Mouse (Mus musculus) midbrain, embryonic 14.5 days (tissue): Measurements from ENCODE around the gene Gm20388. TPM values are rescaled to one million over a fixed set of nuclear protein-coding genes. Genes with fewer than 3 reads are reported as not detected.

Experiments
- ATAC-seq: fragments of 200-750 bp; cut with Nextera tagmentation; 2 replicates; pipeline ENCODE4 v1.8.0; 2017; ENCODE audit warnings: moderate number of reproducible peaks, moderate library complexity; ENCODE audit not compliant: low FRiP score, low TSS enrichment
- DNase-seq: peaks from one replicate; pipeline ENCODE4 v3.0.0-alpha.2; 2015
- H3K27ac ChIP-seq: fragments of 300-500 bp; sonication (generic); replicated peaks from 2 replicates; pipeline ENCODE4 v1.5.1; 2014; ENCODE audit warnings: mild to moderate bottlenecking, low read depth, low read length, moderate library complexity
- H3K27me3 ChIP-seq: fragments of 300-500 bp; sonication (generic); 2 replicates; pipeline ENCODE4 v1.6.1; 2014; ENCODE audit warnings: low read length, control low read depth, mixed read lengths; ENCODE audit not compliant: control insufficient read depth, insufficient read depth
- H3K36me3 ChIP-seq: fragments of 300-500 bp; sonication (generic); 2 replicates; pipeline ENCODE4 v1.6.1; 2014; ENCODE audit warnings: low read length, control low read depth; ENCODE audit not compliant: control insufficient read depth, insufficient read depth
- H3K4me1 ChIP-seq: fragments of 300-500 bp; sonication (generic); 2 replicates; pipeline ENCODE4 v1.6.1; 2014; ENCODE audit warnings: mild to moderate bottlenecking, antibody characterized with exemption, low read length, control low read depth; ENCODE audit not compliant: control insufficient read depth, insufficient read depth
- H3K4me2 ChIP-seq: fragments of 300-500 bp; sonication (generic); 2 replicates; pipeline ENCODE4 v1.6.1; 2014; ENCODE audit warnings: mild to moderate bottlenecking, low read length, moderate library complexity
- H3K4me3 ChIP-seq: fragments of 300-500 bp; sonication (generic); replicated peaks from 2 replicates; pipeline ENCODE4 v1.5.1; 2014; ENCODE audit warnings: low read depth, low read length
- H3K9ac ChIP-seq: fragments of 300-500 bp; sonication (generic); replicated peaks from 2 replicates; pipeline ENCODE4 v1.6.1; 2014; ENCODE audit warnings: mild to moderate bottlenecking, low read length, moderate library complexity
- H3K9me3 ChIP-seq: fragments of 300-500 bp; sonication (generic); 2 replicates; pipeline ENCODE4 v1.6.1; 2016; ENCODE audit warnings: low read length, control low read depth, mixed read lengths; ENCODE audit not compliant: control insufficient read depth
- WGBS: fragments of 180-500 bp; shearing (Covaris S2); extraction: QIAGEN DNeasy Blood & Tissue Kit; methylation state at CpG from one replicate; pipeline ENCODE4 v1.1.7; 2014; 5-methylcytosine and 5-hydroxymethylcytosine counted together
- polyA plus RNA-seq: library from polyadenylated mRNA; unstranded; fragments of >200 nt; fragmentation: Nextera tagmentation; extraction: Ambion mirVana; gene quantifications from 2 replicates; pipeline ENCODE4 v1.2.1, GENCODE M21; 2014

The Gm20388 gene
- polyA plus RNA-seq, 1 experiment from 2014 or later = 4.1 TPM

DNA sequence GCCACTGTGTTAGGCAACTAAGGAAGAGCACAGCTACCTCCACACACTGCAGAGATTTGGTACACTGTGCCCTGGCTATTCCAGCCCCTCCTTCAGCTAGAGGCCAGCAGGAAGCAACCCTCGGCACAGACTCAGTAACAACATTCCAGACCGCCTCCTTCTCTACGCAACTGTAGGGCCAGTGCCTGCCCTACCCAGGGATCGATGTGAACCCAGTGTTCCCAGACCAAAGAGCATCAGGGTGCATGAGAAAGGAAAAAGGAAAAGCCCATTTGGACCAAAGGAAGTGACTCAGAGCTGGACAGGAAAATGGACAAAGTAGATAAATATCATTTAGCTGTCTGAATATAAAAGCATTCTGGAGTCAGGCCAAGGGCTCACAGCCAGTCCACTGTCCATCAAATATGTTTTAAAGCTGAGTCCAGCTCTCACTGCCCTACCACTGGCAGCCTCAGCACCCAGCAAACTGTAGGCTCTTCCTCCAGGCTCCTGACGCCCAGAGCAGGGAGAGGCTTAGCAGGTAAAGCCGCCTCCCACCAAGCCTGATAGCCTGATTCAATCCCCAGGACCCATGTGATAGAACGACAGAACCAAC is 1708.9 kb downstream of the Gm20388 start:
- no peak overlapping the region for H3K4me3 ChIP-seq
- 0 out of 2 replicates have a peak overlapping the region, but pooled peaks have one; percentile 6 for H3K27ac ChIP-seq
- ATAC-seq = no peak
- H3K4me1 ChIP-seq = peaks cover 3% of the 10 kb centered on the region; the same call in 1 of the 2 replicates
- H3K4me2 ChIP-seq = no peak overlapping the region
- H3K36me3 ChIP-seq = peaks cover 28% of the 10 kb centered on the region
- H3K27me3 ChIP-seq = no peaks in the 10 kb centered on the region
- WGBS = 79% methylated on average over 7 of the region's 7 CpGs
- no peak for DNase-seq
- no peaks in the 10 kb centered on the region for H3K9me3 ChIP-seq
- H3K9ac ChIP-seq = no peak overlapping the region

DNA sequence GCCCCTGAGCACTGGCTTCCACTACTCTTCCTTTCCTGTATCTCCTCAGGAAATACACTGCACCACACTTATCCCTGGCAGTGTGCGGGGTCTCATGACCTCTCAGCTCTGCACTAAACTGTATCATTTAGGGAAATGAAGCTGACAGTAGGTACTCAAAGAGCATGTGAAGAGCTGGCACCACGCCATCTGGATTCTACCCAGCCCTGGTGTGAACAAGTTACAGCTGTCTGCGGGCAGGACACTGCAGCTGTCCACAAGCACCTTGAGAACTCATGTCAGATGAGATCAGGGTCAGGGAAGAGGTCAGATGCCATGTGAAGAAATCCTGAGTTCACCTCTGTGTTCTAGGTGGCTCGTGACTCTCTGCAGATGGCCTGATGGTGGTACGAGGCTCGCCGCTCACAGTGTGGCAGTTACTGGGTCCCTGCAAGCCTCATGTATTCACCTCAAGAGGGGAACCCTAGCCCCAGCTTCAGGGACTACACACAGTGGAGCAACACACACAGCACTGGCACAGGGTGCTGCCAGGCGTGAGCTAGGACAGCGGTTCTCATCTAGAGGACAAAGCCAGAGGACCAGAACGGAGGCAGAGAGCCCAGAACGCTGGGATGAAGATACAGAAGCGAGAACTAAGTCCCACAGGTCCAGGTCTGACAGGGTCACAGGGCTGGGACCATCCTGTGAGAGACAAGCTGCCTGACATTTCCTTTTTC is 1710.3 kb downstream of the Gm20388 start:
- H3K4me3 ChIP-seq = no peak overlapping the region
- no peak overlapping the region for H3K27ac ChIP-seq
- 92% methylated on average over 12 of the region's 12 CpGs for WGBS
- H3K36me3 ChIP-seq = peaks cover 24% of the 10 kb centered on the region
- ATAC-seq (no peak), DNase-seq (no peak)
- peaks cover 3% of the 10 kb centered on the region; the same call in 1 of the 2 replicates for H3K4me1 ChIP-seq
- H3K9me3 ChIP-seq = no peaks in the 10 kb centered on the region
- H3K27me3 ChIP-seq = no peaks in the 10 kb centered on the region
- no peak overlapping the region for H3K9ac ChIP-seq
- no peak overlapping the region for H3K4me2 ChIP-seq

GRCm38 (mm10) chr8:121621879-121622278 is 1711.2 kb downstream of the Gm20388 start:
- ATAC-seq (no peak), DNase-seq (no peak)
- H3K4me3 ChIP-seq = no peak overlapping the region
- no peaks in the 10 kb centered on the region for H3K27me3 ChIP-seq
- 59% methylated on average over 1 of the region's 1 CpGs for WGBS
- H3K36me3 ChIP-seq = peaks cover 24% of the 10 kb centered on the region
- no peak overlapping the region for H3K27ac ChIP-seq
- H3K9me3 ChIP-seq = no peaks in the 10 kb centered on the region
- H3K9ac ChIP-seq = no peak overlapping the region
- H3K4me1 ChIP-seq = peaks cover 3% of the 10 kb centered on the region; the same call in 1 of the 2 replicates
- no peak overlapping the region for H3K4me2 ChIP-seq

DNA sequence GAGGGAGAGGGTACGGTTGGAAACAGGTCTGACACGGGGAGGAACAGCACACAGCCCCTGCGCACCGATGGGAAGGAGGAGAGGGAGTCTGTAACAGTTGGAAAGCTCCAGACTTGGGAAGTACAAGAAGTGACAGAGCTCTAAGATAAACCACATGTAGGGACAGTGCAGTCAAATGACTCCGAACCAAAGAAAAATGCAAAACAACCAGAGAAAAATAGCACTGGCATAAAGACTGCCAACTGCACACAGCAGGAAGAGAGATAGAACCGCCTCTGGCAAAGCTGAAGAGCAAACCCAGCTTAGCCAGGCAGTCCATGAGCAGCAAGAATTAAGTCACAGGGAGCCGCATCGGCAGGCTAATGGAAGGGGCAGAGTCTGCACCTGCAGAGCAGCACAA is 1712.4 kb downstream of the Gm20388 start:
- Histone ChIP-seq H3K4me2 (no peak overlapping the region), H3K27ac (no peak overlapping the region; the same call in 1 of the 2 replicates), H3K36me3 (peaks cover 27% of the 10 kb centered on the region), H3K4me3 (no peak overlapping the region), H3K4me1 (peaks cover 3% of the 10 kb centered on the region; the same call in 1 of the 2 replicates), H3K27me3 (no peaks in the 10 kb centered on the region), H3K9ac (no peak overlapping the region), H3K9me3 (no peaks in the 10 kb centered on the region)
- WGBS = 76% methylated on average over 8 of the region's 8 CpGs
- DNase-seq (peak; percentile 32), ATAC-seq (no peak)

DNA sequence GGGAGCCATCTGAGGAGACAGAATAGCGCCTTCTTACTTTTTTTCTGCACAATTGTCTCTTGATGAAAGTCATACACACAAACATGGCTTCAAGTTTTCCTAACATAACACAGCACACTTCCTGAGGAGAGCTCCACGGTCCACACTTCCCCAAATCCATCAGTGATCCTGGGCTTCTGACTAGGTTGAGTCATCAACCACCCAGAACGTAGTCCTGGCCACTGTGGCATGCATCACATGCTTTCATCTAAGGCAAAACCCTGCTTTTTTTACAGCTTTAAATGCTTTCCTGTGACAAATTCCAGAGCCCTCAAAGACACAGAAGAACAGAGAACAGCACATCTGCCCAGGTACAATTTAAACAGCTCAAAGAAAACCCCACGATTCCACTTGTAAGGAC is 1718.0 kb downstream of the Gm20388 start:
- no peak for ATAC-seq
- H3K27ac ChIP-seq = no peak overlapping the region
- H3K9ac ChIP-seq = no peak overlapping the region
- WGBS = 97% methylated on average over 4 of the region's 4 CpGs
- no peaks in the 10 kb centered on the region; the same call in 1 of the 2 replicates for H3K4me1 ChIP-seq
- no peaks in the 10 kb centered on the region for H3K27me3 ChIP-seq
- H3K9me3 ChIP-seq = no peaks in the 10 kb centered on the region
- no peak for DNase-seq
- no peak overlapping the region for H3K4me3 ChIP-seq
- no peak overlapping the region for H3K4me2 ChIP-seq
- peaks cover 28% of the 10 kb centered on the region for H3K36me3 ChIP-seq

DNA sequence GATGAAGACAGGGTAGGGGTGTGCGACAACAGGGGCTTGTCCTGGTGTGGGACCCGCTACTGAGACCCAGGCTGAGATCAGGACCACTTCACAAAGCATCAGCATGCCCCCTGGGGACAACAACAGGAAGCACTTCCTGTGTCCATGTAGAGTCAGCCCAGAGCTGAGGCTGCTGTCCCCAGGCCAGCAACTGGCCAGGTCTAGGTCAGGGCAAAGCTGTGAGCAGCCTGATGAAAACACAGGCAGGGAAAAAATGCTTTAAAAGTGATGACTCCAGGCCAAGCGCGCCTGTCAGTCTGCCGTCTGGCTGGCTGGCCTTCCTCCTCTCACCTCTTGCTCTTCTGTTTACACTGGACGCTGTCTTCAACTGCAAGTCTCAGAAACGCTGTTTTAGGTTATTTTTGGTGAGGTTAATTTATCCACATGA is 1721.0 kb downstream of the Gm20388 start:
- no peak overlapping the region for H3K4me2 ChIP-seq
- H3K9ac ChIP-seq = no peak overlapping the region
- no peak for ATAC-seq
- no peak overlapping the region for H3K27ac ChIP-seq
- no peaks in the 10 kb centered on the region; the same call in 1 of the 2 replicates for H3K4me1 ChIP-seq
- WGBS = 80% methylated on average over 7 of the region's 7 CpGs
- DNase-seq = no peak
- no peaks in the 10 kb centered on the region for H3K9me3 ChIP-seq
- H3K36me3 ChIP-seq = peaks cover 20% of the 10 kb centered on the region
- H3K27me3 ChIP-seq = no peaks in the 10 kb centered on the region
- no peak overlapping the region for H3K4me3 ChIP-seq

- DNase-seq (no peak), ATAC-seq (no peak)
- no peaks in the 10 kb centered on the region for H3K27me3 ChIP-seq
- 84% methylated on average over 5 of the region's 5 CpGs for WGBS
- H3K9ac ChIP-seq = no peak overlapping the region
- H3K9me3 ChIP-seq = no peaks in the 10 kb centered on the region
- H3K4me2 ChIP-seq = no peak overlapping the region
- no peak overlapping the region for H3K27ac ChIP-seq
- H3K36me3 ChIP-seq = peaks cover 12% of the 10 kb centered on the region
- no peak overlapping the region for H3K4me3 ChIP-seq
- no peaks in the 10 kb centered on the region; the same call in 1 of the 2 replicates for H3K4me1 ChIP-seq
These were observed 1721.8 kb downstream of the Gm20388 start for GRCm38 (mm10) chr8:121632401-121632800.

- Histone ChIP-seq H3K4me1 (no peaks in the 10 kb centered on the region; the same call in 1 of the 2 replicates), H3K27ac (no peak overlapping the region), H3K9ac (no peak overlapping the region), H3K9me3 (no peaks in the 10 kb centered on the region), H3K36me3 (no peaks in the 10 kb centered on the region), H3K4me2 (no peak overlapping the region), H3K4me3 (no peak overlapping the region), H3K27me3 (no peaks in the 10 kb centered on the region)
- DNase-seq (no peak), ATAC-seq (no peak)
- WGBS = 89% methylated on average over 6 of the region's 6 CpGs
These were observed 1724.9 kb downstream of the Gm20388 start for GRCm38 (mm10) chr8:121635534-121635933.

GRCm38 (mm10) chr8:121636180-121636579 is 1725.5 kb downstream of the Gm20388 start:
- ATAC-seq (no peak), DNase-seq (no peak)
- H3K4me3 ChIP-seq = no peak overlapping the region
- 86% methylated on average over 8 of the region's 8 CpGs for WGBS
- H3K27ac ChIP-seq = no peak overlapping the region
- peaks cover 4% of the 10 kb centered on the region; the same call in 1 of the 2 replicates for H3K4me1 ChIP-seq
- H3K27me3 ChIP-seq = no peaks in the 10 kb centered on the region
- no peaks in the 10 kb centered on the region for H3K36me3 ChIP-seq
- H3K4me2 ChIP-seq = no peak overlapping the region
- H3K9me3 ChIP-seq = no peaks in the 10 kb centered on the region
- no peak overlapping the region for H3K9ac ChIP-seq
